Mouse (Mus musculus) urinary bladder, postnatal 10 days (tissue): ENCODE data around the gene Dscam.

ENCODE experiments used
- DNase-seq: peaks from one replicate; pipeline ENCODE4 v3.0.0; 2022; ENCODE audit warnings: low spot score

The Dscam gene

DNA sequence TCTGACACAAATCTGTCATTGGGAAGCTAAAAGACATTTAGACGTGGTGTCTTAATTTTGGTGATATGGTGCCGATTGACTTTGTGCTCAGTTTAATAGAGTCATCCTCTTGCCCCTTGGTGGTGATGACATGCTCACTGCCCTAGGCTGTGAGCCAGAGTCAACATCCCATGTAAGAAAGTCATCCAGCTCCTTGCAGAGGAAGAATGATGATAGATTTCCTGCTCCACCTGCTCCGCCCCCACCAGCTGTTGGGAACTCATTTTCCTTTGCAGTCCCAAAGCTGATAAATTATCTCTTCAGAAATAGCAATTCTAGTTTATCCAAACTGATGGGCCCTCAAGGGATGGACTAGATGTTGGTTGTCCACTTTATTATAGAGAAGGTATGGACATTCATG lies 613.9 kb downstream of the Dscam start:
- no peak for DNase-seq

DNA sequence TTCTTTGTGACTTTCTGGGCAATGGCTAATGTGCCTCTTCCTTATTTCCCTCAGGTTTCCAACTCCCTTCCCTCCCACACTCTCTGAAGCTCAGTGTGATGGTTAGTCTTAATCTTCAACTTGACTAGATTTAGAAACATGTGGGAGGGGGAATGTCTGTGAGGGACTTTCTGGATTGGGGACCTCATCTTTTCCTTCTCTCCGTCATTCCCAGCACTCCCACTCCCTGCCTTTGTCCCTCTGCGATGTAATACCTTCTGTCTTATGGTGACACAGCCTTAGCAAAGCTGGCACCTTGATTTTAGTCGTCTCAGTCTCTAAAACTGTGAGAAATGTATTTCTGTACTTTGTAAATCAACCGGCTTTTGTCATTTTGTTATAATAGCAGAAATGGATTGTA lies 615.1 kb downstream of the Dscam start:
- DNase-seq: no peak

DNA sequence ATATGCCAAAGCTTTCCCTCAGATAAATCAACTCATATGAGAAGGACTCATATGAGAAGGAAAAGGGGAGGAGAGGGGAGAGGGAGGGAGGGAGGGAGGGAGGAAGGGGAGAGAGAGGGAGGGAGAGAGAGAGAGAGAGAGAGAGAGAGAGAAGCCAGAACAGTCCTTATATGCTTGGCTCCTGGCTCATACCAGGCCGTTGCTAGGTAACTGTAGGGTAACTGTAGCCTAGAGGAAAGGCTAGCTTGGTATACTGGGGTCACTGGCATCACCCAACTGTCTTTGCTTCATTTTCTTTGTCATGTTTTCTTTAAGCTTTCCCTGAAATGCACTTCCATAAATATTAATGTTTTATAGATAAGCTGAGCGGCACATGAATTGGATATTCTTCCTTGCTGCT lies 617.9 kb downstream of the Dscam start:
- no peak for DNase-seq

DNA sequence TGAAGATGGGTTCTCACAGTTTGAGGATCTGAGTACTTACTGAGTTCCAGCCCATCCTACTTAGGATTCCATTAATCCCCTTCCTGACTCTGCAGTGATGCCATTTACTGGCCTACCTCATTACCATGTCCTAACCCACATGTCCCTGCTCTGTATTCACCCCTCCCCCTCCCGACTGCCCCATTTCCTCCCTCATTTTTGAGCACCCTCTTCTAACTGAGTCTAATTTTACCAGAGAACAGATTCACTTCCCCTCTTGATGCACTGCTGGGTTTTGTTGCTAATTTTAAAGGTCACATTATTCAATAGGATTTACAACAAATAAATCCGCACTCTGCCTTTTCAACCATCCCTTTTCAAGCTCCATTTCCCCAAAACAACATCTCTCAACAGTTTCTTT lies 629.5 kb downstream of the Dscam start:
- no peak for DNase-seq
